Mouse (Mus musculus): ENCODE data around the gene Tnni3k. TPM values are rescaled to one million over a fixed set of nuclear protein-coding genes. Genes with fewer than 3 reads are reported as not detected.

Gene Tnni3k
- total and polyA plus RNA-seq, 3 experiments: 0.07 TPM; not detected in 2

GRCm38 (mm10) chr3:154880536-154880939 lies 174.7 kb downstream of the Tnni3k start:
- H3K4me1 ChIP-seq (ENCODE audit: control insufficient read depth in 1 of 2, insufficient read depth in 2 of 2): peaks cover 4 to 64% of the 10 kb centered on the region in 2 experiments; a peak in 3 of 4 replicates
- in situ Hi-C loops (cut with MboI; ENCODE audit: low pct_ligation_motif_present, low pct_unique_long_range_greater_than_20kb, low sequenced_read_pairs): loop anchor here (25.0 kb wide), 2 partner anchors 218 to 482 kb away; partner anchors contain the start of gene Erich3
- H3K4me2 ChIP-seq (ENCODE audit: insufficient read depth, low read depth, poor library complexity, severe bottlenecking): no peak overlapping the region
- H3K79me2 ChIP-seq (replicated peaks; ENCODE audit: control insufficient read depth, extremely low read depth, insufficient read depth, poor library complexity, severe bottlenecking): no peaks in the 10 kb centered on the region
- no peak overlapping the region for H3K27ac ChIP-seq (ENCODE audit: insufficient read depth, low read depth)
- no peak overlapping the region for H3K9ac ChIP-seq (ENCODE audit: insufficient read depth, low read depth)
- no peak for DNase-seq (ENCODE audit: extremely low read depth)
- H3K4me3 ChIP-seq (replicated peaks in 1 of 3; ENCODE audit: low read depth in 2 of 3, low read length in 2 of 3, poor library complexity in 1 of 3): no peak overlapping the region
- no peak for TF ChIP-seq ETS1 (conservative IDR thresholded peaks at IDR 0.05; ENCODE audit: low read depth, low read length)
- no peak for TF ChIP-seq ZMIZ1 (IDR thresholded peaks at IDR 0.05; ENCODE audit: low read depth, low read length)
- TF ChIP-seq JUN (IDR thresholded peaks at IDR 0.05; ENCODE audit: insufficient read depth, low read depth, low read length): no peak
- TF ChIP-seq IRF4 (IDR thresholded peaks at IDR 0.05; ENCODE audit: low read depth, low read length): no peak
- TF ChIP-seq MAFK (IDR thresholded peaks at IDR 0.05; ENCODE audit: insufficient replicate concordance, low read length): no peak
- TF ChIP-seq MEF2A (IDR thresholded peaks at IDR 0.05; ENCODE audit: borderline replicate concordance, low read depth, low read length): no peak
- TF ChIP-seq RAD21 (IDR thresholded peaks at IDR 0.05; ENCODE audit: low read depth, low read length): no peak
- TF ChIP-seq HCFC1 (IDR thresholded peaks at IDR 0.05; ENCODE audit: low read depth, low read length): no peak
- TF ChIP-seq MAX (IDR thresholded peaks at IDR 0.05; ENCODE audit: low read length): no peak
- no peak for TF ChIP-seq ZNF384 (IDR thresholded peaks at IDR 0.05; ENCODE audit: low read depth, low read length)
- no peak for TF ChIP-seq CHD1 (IDR thresholded peaks at IDR 0.05; ENCODE audit: low read depth, low read length)
- no peak for TF ChIP-seq USF2 (conservative IDR thresholded peaks at IDR 0.05; ENCODE audit: low read depth, low read length)
- TF ChIP-seq BHLHE40 (IDR thresholded peaks at IDR 0.05; ENCODE audit: low read depth, low read length): no peak
- dilution Hi-C loops (cut with MboI; ENCODE audit: extremely low pct_ligation_motif_present, extremely low pct_unique_long_range_greater_than_20kb, low sequenced_read_pairs): no loop called here
- no peaks in the 10 kb centered on the region for H3K27me3 ChIP-seq (replicated peaks)
- H3K9me3 ChIP-seq (replicated peaks; ENCODE audit: low read length): no peaks in the 10 kb centered on the region
- no peaks in the 10 kb centered on the region for H3K36me3 ChIP-seq (replicated peaks in 1 of 2; ENCODE audit: control insufficient read depth in 1 of 2, insufficient read depth in 1 of 2, low read length in 1 of 2)

GRCm38 (mm10) chr3:154880108-154880507 lies 175.1 kb downstream of the Tnni3k start:
- Histone ChIP-seq H3K79me2 (replicated peaks; ENCODE audit: control insufficient read depth, extremely low read depth, insufficient read depth, poor library complexity, severe bottlenecking) (no peaks in the 10 kb centered on the region), H3K9me3 (replicated peaks; ENCODE audit: low read length) (no peaks in the 10 kb centered on the region), H3K4me3 (replicated peaks in 1 of 3; ENCODE audit: low read depth in 2 of 3, low read length in 2 of 3, poor library complexity in 1 of 3) (no peak overlapping the region), H3K9ac (ENCODE audit: insufficient read depth, low read depth) (no peak overlapping the region), H3K27me3 (replicated peaks) (no peaks in the 10 kb centered on the region), H3K36me3 (replicated peaks in 1 of 2; ENCODE audit: control insufficient read depth in 1 of 2, insufficient read depth in 1 of 2, low read length in 1 of 2) (no peaks in the 10 kb centered on the region), H3K4me1 (ENCODE audit: control insufficient read depth in 1 of 2, insufficient read depth in 2 of 2) (peaks cover 4 to 64% of the 10 kb centered on the region in 2 experiments; a peak in 3 of 4 replicates), H3K27ac (ENCODE audit: insufficient read depth, low read depth) (no peak overlapping the region), H3K4me2 (ENCODE audit: insufficient read depth, low read depth, poor library complexity, severe bottlenecking) (no peak overlapping the region)
- TF ChIP-seq CHD1 (IDR thresholded peaks at IDR 0.05; ENCODE audit: low read depth, low read length) (no peak), SIN3A (IDR thresholded peaks at IDR 0.05; ENCODE audit: low read length) (no peak), CHD2 (IDR thresholded peaks at IDR 0.05; ENCODE audit: low read length) (no peak), JUND (conservative IDR thresholded peaks at IDR 0.05; ENCODE audit: low read depth, low read length) (no peak), MEF2A (IDR thresholded peaks at IDR 0.05; ENCODE audit: borderline replicate concordance, low read depth, low read length) (no peak), RAD21 (IDR thresholded peaks at IDR 0.05; ENCODE audit: low read depth, low read length) (no peak), PAX5 (IDR thresholded peaks at IDR 0.05; ENCODE audit: low read length) (no peak), ZC3H11A (IDR thresholded peaks at IDR 0.05; ENCODE audit: low read depth, low read length) (no peak), ZKSCAN1 (IDR thresholded peaks at IDR 0.05; ENCODE audit: borderline replicate concordance, low read depth, low read length) (no peak), POLR2AphosphoS2 (IDR thresholded peaks at IDR 0.05; ENCODE audit: low read depth, low read length) (no peak), MXI1 (IDR thresholded peaks at IDR 0.05; ENCODE audit: low read depth, low read length) (no peak), USF2 (conservative IDR thresholded peaks at IDR 0.05; ENCODE audit: low read depth, low read length) (no peak), MAZ (IDR thresholded peaks at IDR 0.05; ENCODE audit: low read depth, low read length) (no peak), GABPA (IDR thresholded peaks at IDR 0.05; ENCODE audit: insufficient replicate concordance, low read depth, low read length) (no peak), EP300 (IDR thresholded peaks at IDR 0.05; ENCODE audit: low read length) (no peak)
- dilution Hi-C loops (cut with MboI; ENCODE audit: extremely low pct_ligation_motif_present, extremely low pct_unique_long_range_greater_than_20kb, low sequenced_read_pairs) (no loop called here), in situ Hi-C loops (cut with MboI; ENCODE audit: low pct_ligation_motif_present, low pct_unique_long_range_greater_than_20kb, low sequenced_read_pairs) (loop anchor here (25.0 kb wide), 2 partner anchors 218 to 482 kb away; partner anchors contain the start of gene Erich3)
- DNase-seq (ENCODE audit: extremely low read depth): no peak
